In the genomic region with DNA sequence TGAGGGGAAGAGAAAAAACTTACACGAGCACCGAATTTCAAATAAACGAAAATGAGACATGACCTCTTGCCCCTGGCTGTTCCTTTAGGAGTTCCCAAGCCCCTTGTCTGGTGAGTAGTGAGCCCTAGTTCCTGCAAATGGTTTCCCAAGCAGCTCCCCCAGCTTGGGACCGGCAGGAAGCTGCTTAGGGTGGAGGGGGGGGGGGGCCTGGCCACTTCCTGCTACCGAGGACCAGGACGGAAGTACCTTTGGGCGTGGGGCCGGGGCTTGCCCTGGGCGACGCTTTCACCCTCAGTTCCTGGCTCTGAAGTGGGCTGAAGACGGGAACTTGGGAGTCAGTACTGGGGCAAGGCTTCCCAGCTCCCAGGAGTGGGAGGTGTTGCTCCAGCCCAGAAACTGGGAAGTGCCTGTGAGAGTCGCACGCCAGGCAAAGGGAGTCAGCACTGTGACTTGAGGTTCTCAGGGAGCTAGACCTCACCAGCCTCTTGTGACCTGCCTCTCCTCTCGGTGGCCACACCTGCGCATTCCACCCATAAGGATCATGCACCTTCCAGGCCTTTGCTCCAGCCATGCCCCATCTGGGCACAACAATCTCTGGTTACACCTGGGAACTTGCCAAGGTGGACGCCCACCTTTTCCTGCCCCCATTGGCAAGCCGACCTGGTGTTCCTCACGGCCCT, we compare ENCODE assay signal across 8 mouse cellular contexts. TPM values are rescaled to one million over a fixed set of nuclear protein-coding genes. Genes with fewer than 3 reads are reported as not detected.
DNase-seq lines count a peak whose midpoint lies in the region; ATAC-seq and TF ChIP-seq lines count a peak whose summit lies in the region.

No protein-coding gene starts in this region.

- TF ChIP-seq POLR2A in cerebellum, adult 2 months (IDR thresholded peaks at IDR 0.05; ENCODE audit: borderline replicate concordance, insufficient read depth, low read length) = no peak
- peak; percentile 71 for TF ChIP-seq POLR2A in myocyte (IDR thresholded peaks at IDR 0.05; ENCODE audit: insufficient read length, low read depth)

- H3K4me2 ChIP-seq in forebrain, embryonic 16.5 days (ENCODE audit: low read length) = no peak overlapping the region
- H3K4me2 ChIP-seq in hindbrain, embryonic 16.5 days (ENCODE audit: low read length) = no peak overlapping the region; the same call in 1 of the 2 replicates
- H3K4me2 ChIP-seq in liver, embryonic 12.5 days = peak overlapping the region; percentile 96
- peak overlapping the region; percentile 97 for H3K4me2 ChIP-seq in myocyte (ENCODE audit: low read depth)

- H3K27ac ChIP-seq in cerebellum, adult 2 months (ENCODE audit: insufficient read depth, low read length) = peak overlapping the region; percentile 60
- peak overlapping the region; percentile 88 for H3K27ac ChIP-seq in forebrain, embryonic 16.5 days (ENCODE audit: low read length)
- H3K27ac ChIP-seq in hindbrain, embryonic 16.5 days (ENCODE audit: low read depth, low read length) = peak overlapping the region; percentile 91
- H3K27ac ChIP-seq in liver, embryonic 12.5 days = peak overlapping the region; percentile 86

- no peak for ATAC-seq in cerebellum, adult (ENCODE audit: insufficient number of reproducible peaks, low FRiP score, low TSS enrichment)
- no peak for ATAC-seq in forebrain, embryonic 16.5 days
- ATAC-seq in hindbrain, embryonic 16.5 days = no peak
- ATAC-seq in liver, embryonic 12.5 days = no peak

- H3K4me1 ChIP-seq in cerebellum, adult 2 months (ENCODE audit: control insufficient read depth, insufficient read depth, low read length) = peaks cover 16% of the 10 kb centered on the region
- peaks cover 56% of the 10 kb centered on the region for H3K4me1 ChIP-seq in forebrain, embryonic 16.5 days (replicated peaks; ENCODE audit: control insufficient read depth, insufficient read depth, low read length)
- H3K4me1 ChIP-seq in hindbrain, embryonic 16.5 days (ENCODE audit: control insufficient read depth, insufficient read depth, low read depth, low read length) = peaks cover 52% of the 10 kb centered on the region
- peaks cover 96% of the 10 kb centered on the region for H3K4me1 ChIP-seq in liver, embryonic 12.5 days

- H3K79me2 ChIP-seq in myocyte (ENCODE audit: control insufficient read depth, insufficient read depth) = peaks cover 19% of the 10 kb centered on the region

- TF ChIP-seq CTCF in cerebellum, adult 2 months (IDR thresholded peaks at IDR 0.05; ENCODE audit: borderline replicate concordance, insufficient read depth, low read depth, low read length) = no peak

- H3K9ac ChIP-seq in forebrain, embryonic 16.5 days (replicated peaks; ENCODE audit: low read depth, low read length) = peak overlapping the region; percentile 12; the same call in 1 of the 2 replicates
- H3K9ac ChIP-seq in hindbrain, embryonic 16.5 days (ENCODE audit: low read depth, low read length) = no peak overlapping the region
- peak overlapping the region; percentile 41 for H3K9ac ChIP-seq in liver, embryonic 12.5 days

- H3K9me3 ChIP-seq in forebrain, embryonic 16.5 days (ENCODE audit: control insufficient read depth, low read length) = no peaks in the 10 kb centered on the region
- H3K9me3 ChIP-seq in hindbrain, embryonic 16.5 days (ENCODE audit: control insufficient read depth, low read length) = no peaks in the 10 kb centered on the region
- no peaks in the 10 kb centered on the region for H3K9me3 ChIP-seq in liver, embryonic 12.5 days (replicated peaks)

- peak in 1 of 2 experiments; percentile 43 for DNase-seq in cerebellum, adult 2 months
- peak; percentile 68 for DNase-seq in T-cell, adult 2 months (ENCODE audit: low spot score)
- peak; percentile 75 for DNase-seq in thymus, postnatal 4 days

- 23% methylated on average over 18 of the region's 18 CpGs for whole genome bisulfite sequencing in cerebellum, adult 2 months
- WGBS in forebrain, embryonic 16.5 days = 14% methylated on average over 18 of the region's 18 CpGs
- WGBS in hindbrain, embryonic 16.5 days = 13% methylated on average over 18 of the region's 18 CpGs
- WGBS in liver, embryonic 12.5 days (ENCODE audit: insufficient replicate concordance) = 10% methylated on average over 18 of the region's 18 CpGs

- no peak overlapping the region for H3ac ChIP-seq in myocyte (ENCODE audit: control insufficient read depth, insufficient read length)

- peaks cover 37% of the 10 kb centered on the region for H3K36me3 ChIP-seq in forebrain, embryonic 16.5 days (ENCODE audit: control insufficient read depth, insufficient read depth)
- peaks cover 40% of the 10 kb centered on the region for H3K36me3 ChIP-seq in hindbrain, embryonic 16.5 days (ENCODE audit: control insufficient read depth, insufficient read depth, low read length)
- peaks cover 42% of the 10 kb centered on the region for H3K36me3 ChIP-seq in liver, embryonic 12.5 days
- H3K36me3 ChIP-seq in myocyte (ENCODE audit: control insufficient read depth, insufficient read depth) = peaks cover 36% of the 10 kb centered on the region

- H3K4me3 ChIP-seq in cerebellum, adult 2 months (replicated peaks; ENCODE audit: insufficient read depth, low read depth, low read length) = no peak overlapping the region
- no peak overlapping the region for H3K4me3 ChIP-seq in forebrain, embryonic 16.5 days (replicated peaks; ENCODE audit: low read length)
- H3K4me3 ChIP-seq in hindbrain, embryonic 16.5 days (ENCODE audit: low read length) = no peak overlapping the region; the same call in 1 of the 2 replicates
- H3K4me3 ChIP-seq in liver, embryonic 12.5 days = peak overlapping the region; percentile 59
- peak overlapping the region; percentile 20 for H3K4me3 ChIP-seq in myocyte

- H3K27me3 ChIP-seq in cerebellum, adult 2 months (ENCODE audit: control insufficient read depth, insufficient read depth, low read length) = no peaks in the 10 kb centered on the region
- H3K27me3 ChIP-seq in forebrain, embryonic 16.5 days (replicated peaks; ENCODE audit: control insufficient read depth, insufficient read depth, low read length) = no peaks in the 10 kb centered on the region
- no peaks in the 10 kb centered on the region for H3K27me3 ChIP-seq in hindbrain, embryonic 16.5 days (replicated peaks; ENCODE audit: control insufficient read depth, insufficient read depth, low read length)
- H3K27me3 ChIP-seq in liver, embryonic 12.5 days (replicated peaks) = no peaks in the 10 kb centered on the region
- H3K27me3 ChIP-seq in myocyte (ENCODE audit: control insufficient read depth, insufficient read depth, insufficient read length) = no peaks in the 10 kb centered on the region

TF ChIP-seq in myocyte, 11 proteins besides CTCF, POLR2A, EP300 and RAD21:
- TF ChIP-seq POLR2AphosphoS2 (IDR thresholded peaks at IDR 0.05; ENCODE audit: insufficient read length, low read depth) = peak; percentile 98
- peak; percentile 15 for TF ChIP-seq SRF (IDR thresholded peaks at IDR 0.05; ENCODE audit: control insufficient read depth, insufficient read length, low read depth)
- TF ChIP-seq MYOD1 (IDR thresholded peaks at IDR 0.05; ENCODE audit: control insufficient read depth in 1 of 3, insufficient read length in 2 of 3, low read depth in 2 of 3) = peak in 2 of 3 experiments; percentile 7 to 22
- no peak for TF ChIP-seq TCF3 (IDR thresholded peaks at IDR 0.05; ENCODE audit: insufficient read length, low read depth)

RNA-seq across cellular contexts. Expression of a gene that starts 7.3 kb away (rescaled TPM):
- 240 and 261 TPM in 2 replicates for polyA plus RNA-seq in cerebellum, adult 2 months (2012; rRNA removed)
- 318 and 335 TPM in 2 replicates for polyA plus RNA-seq in forebrain, embryonic 16.5 days (2015; fragmentation: Nextera tagmentation; extraction: Ambion mirVana)
- polyA plus RNA-seq in hindbrain, embryonic 16.5 days (2015; fragmentation: Nextera tagmentation; extraction: Ambion mirVana) = 288 and 311 TPM in 2 replicates
- polyA plus RNA-seq in liver, embryonic 12.5 days (2016; fragmentation: Nextera tagmentation; extraction: Ambion mirVana) = 22.1 and 27.3 TPM in 2 replicates
- polyA plus RNA-seq in myocyte (2012; fragmentation: generic; extraction: Trizol) = 54.2 TPM

RNA-seq across cellular contexts. Expression of a gene that starts 10.4 kb away (rescaled TPM):
- polyA plus RNA-seq in cerebellum, adult 2 months (2012; rRNA removed) = 26.1 and 26.5 TPM in 2 replicates
- polyA plus RNA-seq in forebrain, embryonic 16.5 days (2015; fragmentation: Nextera tagmentation; extraction: Ambion mirVana) = 26.5 and 30.9 TPM in 2 replicates
- 16.0 and 16.1 TPM in 2 replicates for polyA plus RNA-seq in hindbrain, embryonic 16.5 days (2015; fragmentation: Nextera tagmentation; extraction: Ambion mirVana)
- polyA plus RNA-seq in liver, embryonic 12.5 days (2016; fragmentation: Nextera tagmentation; extraction: Ambion mirVana) = 5.7 and 6.3 TPM in 2 replicates
- 131 TPM for polyA plus RNA-seq in myocyte (2012; fragmentation: generic; extraction: Trizol)

RNA-seq across cellular contexts. Expression of a gene that starts 14.3 kb away (rescaled TPM):
- 16.4 and 18.0 TPM in 2 replicates for polyA plus RNA-seq in cerebellum, adult 2 months (2012; rRNA removed)
- polyA plus RNA-seq in forebrain, embryonic 16.5 days (2015; fragmentation: Nextera tagmentation; extraction: Ambion mirVana) = 8.5 and 10.6 TPM in 2 replicates
- polyA plus RNA-seq in hindbrain, embryonic 16.5 days (2015; fragmentation: Nextera tagmentation; extraction: Ambion mirVana) = 9.4 and 10.1 TPM in 2 replicates
- 14.0 and 16.4 TPM in 2 replicates for polyA plus RNA-seq in liver, embryonic 12.5 days (2016; fragmentation: Nextera tagmentation; extraction: Ambion mirVana)
- polyA plus RNA-seq in myocyte (2012; fragmentation: generic; extraction: Trizol) = 23.5 TPM

RNA-seq across cellular contexts. Expression of a gene that starts 17.8 kb away (rescaled TPM):
- 147 and 151 TPM in 2 replicates for polyA plus RNA-seq in cerebellum, adult 2 months (2012; rRNA removed)
- 33.0 and 44.5 TPM in 2 replicates for polyA plus RNA-seq in forebrain, embryonic 16.5 days (2015; fragmentation: Nextera tagmentation; extraction: Ambion mirVana)
- polyA plus RNA-seq in hindbrain, embryonic 16.5 days (2015; fragmentation: Nextera tagmentation; extraction: Ambion mirVana) = 98.8 and 130 TPM in 2 replicates
- 0.94 and 0.96 TPM in 2 replicates for polyA plus RNA-seq in liver, embryonic 12.5 days (2016; fragmentation: Nextera tagmentation; extraction: Ambion mirVana)
- 10.0 TPM for polyA plus RNA-seq in myocyte (2012; fragmentation: generic; extraction: Trizol)

RNA-seq across cellular contexts. Expression of a gene that starts 20.0 kb away (rescaled TPM):
- 736 and 758 TPM in 2 replicates for polyA plus RNA-seq in cerebellum, adult 2 months (2012; rRNA removed)
- 404 and 433 TPM in 2 replicates for polyA plus RNA-seq in forebrain, embryonic 16.5 days (2015; fragmentation: Nextera tagmentation; extraction: Ambion mirVana)
- polyA plus RNA-seq in hindbrain, embryonic 16.5 days (2015; fragmentation: Nextera tagmentation; extraction: Ambion mirVana) = 554 and 581 TPM in 2 replicates
- polyA plus RNA-seq in liver, embryonic 12.5 days (2016; fragmentation: Nextera tagmentation; extraction: Ambion mirVana) = 393 and 419 TPM in 2 replicates
- 1,163 TPM for polyA plus RNA-seq in myocyte (2012; fragmentation: generic; extraction: Trizol)

Comparison
In these comparisons a context has a peak if more than half of its experiments do, and no peak if none do; other contexts are left out.
1. H3K4me3 ChIP-seq: peak in liver, embryonic 12.5 days (single experiment) and myocyte (single experiment); none in cerebellum, adult 2 months (single experiment), forebrain, embryonic 16.5 days (single experiment) and hindbrain, embryonic 16.5 days (single experiment).
2. H3K4me2 ChIP-seq: peak in liver, embryonic 12.5 days (single experiment) and myocyte (single experiment); none in forebrain, embryonic 16.5 days (single experiment) and hindbrain, embryonic 16.5 days (single experiment).
3. Peak in every context shown above with its lines, with median percentiles within 50 percentile points of each other: H3K27ac ChIP-seq.